Mouse (Mus musculus): Measurements from ENCODE around the gene Rnf144a.

DNA sequence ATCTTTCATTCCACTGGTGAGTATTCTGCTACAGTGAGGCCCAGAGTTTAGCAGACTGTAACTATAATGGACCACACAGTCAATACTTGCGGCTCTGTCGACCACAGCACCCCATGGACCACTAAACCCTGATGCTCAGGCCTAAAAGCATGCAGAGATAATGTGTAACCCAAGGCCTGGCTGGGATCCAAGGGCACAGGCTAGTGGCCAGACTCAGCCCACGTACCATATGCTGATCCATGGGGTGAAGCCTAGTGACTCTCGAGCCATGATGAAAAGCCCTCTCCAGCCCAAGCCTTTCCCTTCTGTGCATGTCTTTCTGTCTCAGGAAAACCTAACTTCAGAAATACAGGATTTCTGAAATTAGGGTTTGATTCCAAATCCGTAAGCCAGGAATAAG is 50.2 kb downstream of the Rnf144a start:
- TF ChIP-seq CTCF (IDR thresholded peaks at IDR 0.05; ENCODE audit: borderline replicate concordance, control insufficient read depth, extremely low read depth, insufficient read depth, low read length, poor library complexity) (no peak), POLR2A (IDR thresholded peaks at IDR 0.05; ENCODE audit: control insufficient read depth, extremely low read depth, insufficient read depth, low read length, poor library complexity) (no peak)
